Mouse (Mus musculus) megakaryocyte, embryonic 14.5 days (primary cell): ENCODE data around the gene Kdm5b.

Source experiments
- FLI1 ChIP-seq: IDR thresholded peaks from 2 replicates; pipeline ENCODE4 v1.6.1; 2012; ENCODE audit warnings: low read length, inconsistent platforms, mixed read lengths
- GATA1 ChIP-seq: IDR thresholded peaks from 3 replicates; pipeline ENCODE4 v1.6.1; 2012; ENCODE audit warnings: mixed read lengths, low read length, inconsistent platforms, borderline replicate concordance

DNA sequence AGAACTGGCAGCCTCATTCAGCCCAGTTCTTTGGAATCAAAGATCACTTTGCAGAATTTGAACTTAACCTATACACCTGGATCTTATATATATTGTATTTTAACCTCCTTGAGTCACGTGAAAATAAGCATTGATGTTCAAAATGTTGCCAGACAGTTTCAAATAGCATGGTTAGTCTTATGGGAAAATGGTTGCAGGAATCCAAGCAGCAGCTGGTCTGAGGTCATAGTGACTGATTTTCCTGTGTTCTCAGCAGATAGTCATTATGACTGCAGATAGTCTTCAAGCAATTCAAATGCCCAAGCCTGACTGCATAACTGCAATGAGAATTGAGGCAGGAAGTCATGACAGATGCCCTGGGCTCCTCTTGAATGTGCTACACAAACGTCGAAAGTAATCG, 47.8 kb upstream of the Kdm5b start:
- TF ChIP-seq FLI1 (no peak), GATA1 (no peak)
